Mouse (Mus musculus): ENCODE measurements at regions not wholly inside any gene's neighbourhood (a gene's known extent, or its start where the extent isn't known, plus 50 kb on each side); places are given as distances from the start of the nearest gene placed in this dataset.
"Not testable (repeated sequence)": the region's sequence is repeated elsewhere in the genome, so short reads cannot be mapped to it uniquely, and the experiment has no call there.

DNA sequence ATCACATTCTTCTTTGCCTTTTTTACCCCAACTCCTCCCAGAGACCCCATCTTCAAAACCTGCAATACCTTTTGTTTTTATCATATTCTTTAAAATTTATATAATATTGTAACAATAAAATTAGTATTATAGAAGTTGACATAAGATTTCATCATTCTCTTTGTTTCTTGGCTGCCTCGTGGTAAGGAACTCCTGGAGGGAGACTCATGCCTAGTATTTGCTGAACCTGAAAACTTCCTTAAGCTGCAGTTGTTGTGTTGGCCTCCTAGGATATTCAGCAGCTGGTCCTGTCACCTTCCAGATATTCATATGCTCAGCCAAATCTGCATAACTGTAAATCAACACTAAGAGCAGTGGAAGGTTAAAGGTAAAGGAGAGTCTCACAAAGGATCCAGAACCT, 240.7 kb upstream of the Scgb2a2 start:
- peak; percentile 17 for DNase-seq (ENCODE audit: low read depth, low spot score)
- peak overlapping the region; percentile 49 to 70 for H3K4me3 ChIP-seq (ENCODE audit: insufficient read depth in 1 of 2, low read depth in 1 of 2, low read length in 2 of 2, poor library complexity in 1 of 2, severe bottlenecking in 1 of 2)
- H3K9me3 ChIP-seq (ENCODE audit: control insufficient read depth, insufficient read depth, low read depth, low read length); in situ Hi-C loops (cut with MboI; ENCODE audit: low sequenced_read_pairs in 2 of 2, unreplicated experiment in 2 of 2); H3K4me1 ChIP-seq (ENCODE audit: control insufficient read depth in 2 of 2, insufficient read depth in 2 of 2, low read length in 2 of 2, poor library complexity in 1 of 2); H3K36me3 ChIP-seq (ENCODE audit: control insufficient read depth, insufficient read depth, low read length, poor library complexity, severe bottlenecking): not testable (repeated sequence)
- H3K9ac ChIP-seq (ENCODE audit: insufficient read depth, low read depth, low read length, poor library complexity, severe bottlenecking), result peak overlapping the region; percentile 64
- H3K27ac ChIP-seq (ENCODE audit: insufficient read depth, low read depth, low read length, poor library complexity, severe bottlenecking), result peak overlapping the region; percentile 72

DNA sequence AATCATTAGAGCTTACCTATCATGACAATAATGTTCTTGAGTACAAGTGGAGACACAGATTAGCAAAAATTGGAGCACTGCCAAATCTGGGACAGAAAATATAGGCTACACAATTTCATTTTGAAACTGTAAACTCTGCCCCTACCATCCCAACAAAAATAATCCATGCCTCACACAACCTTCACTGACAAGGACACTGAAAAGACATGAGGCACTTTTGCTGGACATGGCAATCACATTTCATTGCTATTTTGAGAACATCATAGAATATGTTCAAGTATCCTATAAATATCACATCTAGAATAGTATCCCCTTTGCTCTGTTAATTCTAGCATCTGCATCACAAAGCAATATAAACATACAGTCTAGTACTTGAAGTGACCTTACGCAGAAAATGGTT, 227.7 kb upstream of the Scgb2a2 start:
- H3K9ac ChIP-seq (ENCODE audit: insufficient read depth, low read depth, low read length, poor library complexity, severe bottlenecking); H3K4me1 ChIP-seq (ENCODE audit: control insufficient read depth in 2 of 2, insufficient read depth in 2 of 2, low read length in 2 of 2, poor library complexity in 1 of 2); H3K27ac ChIP-seq (ENCODE audit: insufficient read depth, low read depth, low read length, poor library complexity, severe bottlenecking); in situ Hi-C loops (cut with MboI; ENCODE audit: low sequenced_read_pairs in 2 of 2, unreplicated experiment in 2 of 2); H3K36me3 ChIP-seq (ENCODE audit: control insufficient read depth, insufficient read depth, low read length, poor library complexity, severe bottlenecking); DNase-seq (ENCODE audit: low read depth, low spot score); H3K9me3 ChIP-seq (ENCODE audit: control insufficient read depth, insufficient read depth, low read depth, low read length); H3K4me3 ChIP-seq (ENCODE audit: insufficient read depth in 1 of 2, low read depth in 1 of 2, low read length in 2 of 2, poor library complexity in 1 of 2, severe bottlenecking in 1 of 2): not testable (repeated sequence)

Measured in ES-E14 (cell line).